Mouse (Mus musculus) ZHBTc4 (cell line): ENCODE data around the gene Cma2.
"Not testable (repeated sequence)": the region's sequence is repeated elsewhere in the genome, so short reads cannot be mapped to it uniquely, and the experiment has no call there.

ENCODE experiments used
- DNase-seq: peaks from one replicate; pipeline ENCODE4 v3.0.0-alpha.2; 2011; ENCODE audit warnings: low read depth, low spot score

The Cma2 gene

GRCm38 (mm10) chr14:55950346-55951030, at the start of gene Cma2:
TSS of gene Cma2 (plus strand) at chr14:55950980.
- DNase-seq, result no peak

GRCm38 (mm10) chr14:55905518-55905917, 45.3 kb upstream of the Cma2 start:
- peak; percentile 40 for DNase-seq

DNA sequence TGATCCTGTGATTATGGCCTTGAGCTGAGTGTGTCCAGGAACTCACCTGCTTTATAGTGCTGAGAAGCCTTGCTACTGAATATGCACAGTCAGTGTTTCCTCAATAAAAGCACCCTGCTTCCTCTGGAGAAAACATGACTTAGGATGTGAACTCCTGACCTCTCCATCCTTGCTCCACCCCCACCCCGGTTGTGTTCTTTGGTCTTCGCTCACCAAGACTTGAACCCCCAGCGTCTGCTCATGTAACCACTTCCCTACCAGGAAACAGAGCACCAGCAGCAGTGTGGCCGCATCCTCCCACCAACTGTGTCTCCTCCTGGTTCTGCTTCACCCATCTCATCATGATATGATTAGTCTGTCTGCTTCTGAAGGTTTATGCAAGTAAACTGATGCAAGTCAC, 37.4 kb upstream of the Cma2 start:
- peak; percentile 22 for DNase-seq

DNA sequence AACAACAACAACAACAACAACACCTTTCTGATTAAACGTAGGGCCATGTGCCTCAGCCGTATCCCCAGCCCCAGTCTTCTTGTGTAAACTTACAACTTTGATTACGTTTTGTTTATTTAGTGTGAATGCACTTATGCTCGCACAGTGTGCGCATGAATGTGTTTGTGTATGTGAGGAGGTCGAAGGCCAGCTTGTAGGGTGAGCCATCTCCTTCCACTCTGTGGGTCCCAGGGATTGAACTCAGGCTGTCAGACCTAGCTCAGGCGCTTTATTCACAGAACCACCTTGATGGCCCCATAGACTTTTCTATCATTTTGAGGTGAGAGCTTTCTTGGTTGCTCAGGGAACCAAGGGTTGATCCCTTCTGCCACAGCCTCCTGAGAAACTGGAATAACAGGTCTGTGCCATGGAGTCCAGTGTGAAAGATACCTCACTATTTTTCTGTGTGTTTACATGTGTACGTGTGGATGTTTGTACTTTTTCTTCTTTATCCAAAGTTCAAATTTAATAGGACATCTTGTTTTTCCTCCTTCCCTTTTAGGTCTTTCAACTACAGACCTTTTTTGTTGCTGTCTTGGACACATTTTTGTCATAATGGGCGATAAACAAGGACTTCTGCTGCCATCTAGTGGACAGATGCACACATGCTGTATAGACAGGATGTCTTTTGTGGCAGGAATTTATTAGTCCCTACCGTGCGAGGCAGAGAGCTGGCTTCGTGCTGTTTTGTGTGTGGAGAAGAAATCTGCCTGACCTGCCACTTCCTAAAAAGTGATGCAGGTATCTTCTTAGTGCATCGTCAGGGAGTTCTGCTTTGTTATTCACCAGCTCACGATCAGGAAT, 32.3 kb upstream of the Cma2 start:
- peak; percentile 89 for DNase-seq

DNA sequence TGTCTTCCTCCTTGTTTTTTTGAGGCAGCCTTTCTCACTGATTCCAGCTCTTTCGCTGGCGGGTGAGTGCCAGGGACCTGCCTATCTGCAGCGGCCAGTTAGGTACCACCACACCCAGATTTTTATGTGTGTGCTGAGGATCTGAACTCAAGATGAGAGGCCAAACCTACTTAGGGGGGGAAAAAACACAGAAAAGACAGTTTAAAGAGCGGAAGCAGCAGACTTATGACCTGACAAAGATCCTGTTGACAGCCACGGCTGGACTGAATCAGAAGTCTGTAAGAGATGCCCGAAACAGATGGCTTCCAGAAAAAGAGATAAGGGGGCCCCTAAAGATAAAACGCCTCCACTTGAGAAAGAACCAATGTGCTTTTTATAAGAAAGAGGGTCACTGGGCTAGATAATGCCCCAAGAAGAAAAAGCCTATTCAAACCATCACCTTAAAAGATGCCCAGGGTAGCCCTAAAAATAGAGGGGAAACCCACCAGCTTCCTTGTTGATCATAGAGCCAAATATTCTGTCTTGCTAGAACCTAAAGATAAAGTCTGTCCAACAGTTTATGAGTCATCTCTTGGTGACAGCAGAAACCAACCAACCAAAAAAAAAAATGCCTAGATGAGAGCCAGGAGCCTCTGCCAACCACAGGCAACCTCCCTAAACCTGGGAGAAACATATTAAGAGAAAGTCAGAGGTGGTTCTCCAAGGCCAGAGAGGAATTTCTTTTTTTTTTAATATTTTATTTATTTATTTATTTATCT, 28.1 kb upstream of the Cma2 start:
- DNase-seq, result no peak

DNA sequence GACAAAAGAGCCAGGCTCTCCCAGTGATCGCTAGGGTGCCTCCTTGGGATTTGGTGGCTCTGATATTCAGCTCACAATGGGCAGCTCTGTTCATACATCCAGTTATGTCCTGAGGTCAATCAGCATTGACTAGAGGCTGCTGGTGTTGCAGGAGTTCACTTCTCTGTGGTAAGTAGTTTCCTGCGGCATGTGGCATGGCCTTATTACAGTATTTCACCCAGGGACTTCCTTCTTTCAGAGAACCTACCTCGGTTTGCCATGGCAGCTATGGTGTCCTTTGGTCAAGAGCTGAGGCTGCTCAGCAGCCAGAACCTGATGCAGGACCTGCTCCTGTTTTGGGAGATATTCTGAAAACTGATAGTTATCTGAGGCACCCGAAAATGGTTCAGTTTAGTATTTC, 23.9 kb upstream of the Cma2 start:
- DNase-seq, result no peak

DNA sequence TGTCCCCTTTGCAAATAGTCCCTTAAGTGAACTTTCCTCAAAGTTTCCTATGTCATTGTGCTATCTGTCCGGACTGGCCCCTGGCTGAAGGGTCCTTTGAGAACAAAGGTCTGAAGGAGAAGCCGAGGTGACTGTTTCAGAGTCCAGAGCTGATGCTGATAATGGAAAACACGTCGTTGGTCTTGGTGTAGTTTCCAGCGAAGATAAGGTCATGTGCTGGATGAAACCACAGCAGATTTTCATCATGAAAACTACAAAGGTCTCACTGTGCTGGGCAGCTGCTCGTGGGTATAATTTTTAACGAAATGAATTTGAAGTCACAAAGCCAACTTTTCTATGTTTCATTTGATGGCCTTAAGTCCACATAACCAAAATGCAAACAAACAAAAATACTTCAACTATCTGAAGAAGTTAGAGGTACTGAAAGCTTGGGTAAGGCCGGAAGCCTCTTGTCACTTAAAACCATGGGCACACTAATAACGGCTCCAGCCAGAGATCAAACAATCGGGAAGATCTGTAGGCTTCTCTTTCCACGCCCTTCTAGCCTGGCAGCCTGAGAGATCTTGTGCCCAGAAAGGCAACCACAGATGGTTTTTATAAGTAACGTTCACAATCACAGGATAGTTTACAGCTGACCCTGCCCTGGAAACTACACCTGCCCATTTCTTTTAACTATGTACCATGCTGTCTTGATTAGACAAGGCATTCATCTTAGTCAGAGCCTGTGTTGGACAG, 21.4 kb upstream of the Cma2 start:
- DNase-seq, result no peak

- peak; percentile 35 for DNase-seq
Measured at GRCm38 (mm10) chr14:55933586-55933985, 17.2 kb upstream of the Cma2 start.

DNA sequence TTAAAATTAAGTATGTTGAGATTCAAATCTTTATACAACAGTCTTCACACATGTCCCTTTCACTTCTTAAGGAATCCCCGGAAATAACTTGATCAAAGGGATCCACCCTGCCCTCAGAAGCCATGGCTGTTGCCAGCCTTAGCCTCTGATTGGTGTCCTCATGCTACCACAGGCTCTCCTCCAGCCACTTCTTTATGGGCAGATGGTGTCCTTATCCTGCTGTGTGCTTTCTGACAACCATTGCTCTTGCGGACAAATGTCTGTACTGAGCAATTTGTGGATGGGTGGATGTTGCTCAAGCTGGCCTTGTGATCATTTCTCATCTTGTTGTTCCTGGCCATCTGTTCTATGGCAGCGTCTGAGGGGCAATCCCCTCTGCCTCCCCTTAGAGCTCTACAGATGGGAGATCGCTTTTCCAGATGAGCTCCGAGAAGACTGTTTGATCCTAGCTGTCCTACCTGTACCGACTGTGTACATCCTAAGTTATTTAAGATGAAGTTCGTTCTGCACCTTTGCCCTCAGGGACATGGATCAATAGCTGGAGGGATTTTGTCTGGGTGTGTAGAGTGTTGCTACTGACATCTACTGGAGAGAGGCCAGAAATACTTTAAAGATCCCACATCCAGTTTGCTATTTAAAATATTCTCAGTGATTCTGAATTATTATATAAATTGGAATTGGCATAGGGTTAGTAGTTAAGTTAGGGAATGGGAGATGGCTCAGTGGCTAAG, 10.5 kb upstream of the Cma2 start:
- peak; percentile 18 for DNase-seq

GRCm38 (mm10) chr14:55943601-55944000, 7.2 kb upstream of the Cma2 start:
- no peak for DNase-seq

DNA sequence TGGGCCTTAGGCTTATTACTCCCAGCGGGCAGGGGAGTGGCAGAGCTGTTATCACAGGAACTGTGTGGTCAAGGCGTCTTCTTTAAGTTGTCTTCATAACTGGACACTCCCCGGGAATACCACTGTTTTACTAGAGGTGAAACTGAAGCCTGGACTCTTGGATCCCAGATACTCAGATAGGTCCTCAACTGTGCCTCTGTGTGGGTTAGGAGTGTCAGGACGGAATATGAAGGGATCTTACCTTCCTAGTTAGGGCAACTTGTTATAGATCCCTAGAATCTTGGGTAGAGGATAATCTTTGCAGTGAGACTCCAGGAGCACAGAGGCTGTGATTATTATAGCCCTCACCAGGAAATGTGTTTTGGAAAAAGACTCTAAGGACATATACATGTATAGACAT, 6.2 kb upstream of the Cma2 start, which contains the start of gene Cma1:
Gene Cma1, minus strand, starts transcription at position 101 of the 400 bp plus-strand sequence.
- DNase-seq, result no peak

DNA sequence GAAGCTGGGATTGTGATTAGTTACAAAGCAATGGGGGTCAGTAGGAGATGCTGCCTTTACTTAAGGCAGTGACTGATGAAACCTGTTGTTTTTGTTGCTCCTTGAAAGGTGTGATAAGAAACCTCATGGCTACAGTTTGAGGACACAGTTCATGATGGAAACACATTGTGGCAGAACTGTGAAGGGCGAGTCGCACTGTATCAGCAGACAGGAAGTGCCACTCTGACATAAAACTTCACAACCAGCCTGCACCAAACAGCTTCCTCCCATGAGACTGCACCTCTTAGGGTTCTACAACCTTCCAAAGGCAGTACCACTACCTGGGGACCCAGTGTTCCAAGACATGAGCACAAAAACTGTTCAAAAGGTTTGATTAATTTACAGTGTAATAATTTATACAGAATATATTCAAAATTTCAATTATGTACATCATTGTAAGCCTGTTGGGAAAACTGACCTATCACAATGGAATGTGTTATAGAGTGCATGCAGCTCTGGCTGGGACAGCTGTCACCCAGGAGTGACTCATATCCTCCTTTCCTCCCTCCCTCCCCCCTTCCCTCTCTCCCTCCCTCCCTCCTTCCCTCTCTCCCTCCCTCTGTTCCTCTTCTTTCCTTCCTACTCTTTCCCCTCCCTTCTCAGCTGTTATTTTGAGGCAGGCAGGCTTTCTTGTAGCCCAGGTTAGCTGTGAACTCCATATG, 4.4 kb upstream of the Cma2 start:
- DNase-seq, result no peak

GRCm38 (mm10) chr14:55963263-55963662, 12.5 kb downstream of the Cma2 start:
- DNase-seq, result peak; percentile 89

DNA sequence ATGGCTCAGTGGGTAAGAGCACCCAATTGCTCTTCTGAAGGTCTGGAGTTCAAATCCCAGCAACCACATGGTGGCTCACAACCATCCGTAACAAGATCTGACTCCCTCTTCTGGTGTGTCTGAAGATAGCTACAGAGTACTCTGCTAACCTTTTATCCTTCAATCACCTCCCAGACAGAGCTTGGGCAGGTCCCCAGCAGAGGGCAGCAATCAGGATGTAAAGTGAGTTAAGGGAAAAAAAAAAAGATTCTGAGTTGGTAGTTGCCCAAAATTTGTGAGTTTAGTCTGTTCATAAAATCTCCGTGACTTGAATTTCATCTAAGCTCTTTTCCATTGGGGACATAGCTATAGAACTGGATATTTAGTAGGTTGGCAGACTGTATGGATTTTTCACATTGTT, 13.1 kb downstream of the Cma2 start:
- peak; percentile 78 for DNase-seq

DNA sequence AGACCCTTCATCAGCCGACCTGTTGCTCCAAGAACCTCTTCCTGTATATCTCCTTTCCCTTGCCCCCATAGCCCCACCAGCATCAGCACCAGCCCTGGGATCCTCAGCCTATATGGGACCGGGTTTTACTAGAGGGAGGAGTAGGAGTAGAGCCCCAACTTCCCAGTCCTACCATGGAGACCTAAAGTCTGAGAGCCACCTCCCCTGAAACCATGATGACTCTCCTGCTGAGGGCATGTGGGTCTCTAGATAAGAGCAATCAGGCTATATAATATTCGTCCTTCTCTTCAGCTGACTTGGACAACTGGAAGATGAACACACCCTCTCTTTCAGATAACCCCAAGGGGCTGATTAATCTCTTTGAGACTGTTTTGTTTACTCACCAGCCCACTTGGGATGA, 36.7 kb downstream of the Cma2 start:
- DNase-seq, result not testable (repeated sequence)

GRCm38 (mm10) chr14:56013147-56013546, 62.4 kb downstream of the Cma2 start:
- no peak for DNase-seq

DNA sequence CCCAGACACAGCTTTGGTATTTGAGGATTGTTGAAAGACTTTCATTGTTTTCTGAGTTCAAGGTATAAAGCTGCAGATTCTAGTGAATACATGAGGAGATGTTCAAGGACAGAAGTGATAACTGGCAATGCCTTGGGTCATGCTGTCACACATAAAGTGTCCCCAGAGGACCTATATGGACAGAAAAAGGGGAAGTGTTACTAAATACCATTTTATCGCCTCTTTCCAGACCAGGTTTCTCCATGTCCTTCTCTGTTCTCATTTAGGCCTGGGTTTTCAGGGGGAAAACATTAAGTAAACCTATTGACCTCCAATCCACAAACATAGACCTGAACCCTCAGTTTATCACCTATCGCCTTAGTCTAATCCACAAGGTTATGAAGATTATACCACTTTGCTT, 63.1 kb downstream of the Cma2 start:
- DNase-seq, result no peak

GRCm38 (mm10) chr14:56017671-56018070, 66.9 kb downstream of the Cma2 start, which contains the start of gene Mcpt1:
TSS of gene Mcpt1 (plus strand) at chr14:56017971.
- not testable (repeated sequence) for DNase-seq

DNA sequence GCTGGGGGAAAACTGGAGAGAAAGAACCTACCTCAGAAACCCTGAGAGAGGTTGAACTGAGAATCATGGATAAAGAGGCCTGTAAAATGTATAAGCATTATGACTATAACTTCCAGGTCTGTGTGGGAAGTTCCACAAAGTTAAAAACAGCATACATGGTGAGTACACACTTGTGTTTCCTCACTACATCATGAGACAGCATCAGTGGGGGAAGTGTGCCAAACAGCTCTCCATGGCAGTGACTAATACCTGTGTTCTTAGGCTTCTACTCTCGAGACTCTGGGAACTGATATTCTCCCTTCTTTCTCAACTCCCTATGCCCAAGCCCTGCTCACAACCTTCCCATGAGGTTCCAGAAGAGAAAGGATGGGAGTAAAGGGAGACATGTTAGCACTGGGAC, 68.7 kb downstream of the Cma2 start:
- DNase-seq, result no peak

- not testable (repeated sequence) for DNase-seq
Measured at GRCm38 (mm10) chr14:56021305-56021704, 70.5 kb downstream of the Cma2 start.
